Mouse (Mus musculus): ENCODE results near the gene F830045P16Rik. TPM values are rescaled to one million over a fixed set of nuclear protein-coding genes. Genes with fewer than 3 reads are reported as not detected.

F830045P16Rik gene
- polyA plus RNA-seq, 1 experiment: 0.12 TPM

GRCm38 (mm10) chr2:129529297-129530209 lies 6.8 kb downstream of the F830045P16Rik start:
- Histone ChIP-seq H3K27ac (ENCODE audit: control insufficient read depth, insufficient read depth, low read length) (no peak overlapping the region), H3K36me3 (ENCODE audit: control insufficient read depth, insufficient read depth, low read length) (no peaks in the 10 kb centered on the region), H3K4me1 (replicated peaks; ENCODE audit: control insufficient read depth, insufficient read depth, low read length) (no peaks in the 10 kb centered on the region), H3K4me3 (ENCODE audit: control insufficient read depth, insufficient read depth, low read length) (no peak overlapping the region), H3K27me3 (ENCODE audit: control insufficient read depth, insufficient read depth, low read length) (no peaks in the 10 kb centered on the region)
- no peak for DNase-seq
- WGBS: 90% methylated on average over 14 of the region's 14 CpGs
- TF ChIP-seq CTCF (IDR thresholded peaks at IDR 0.05; ENCODE audit: borderline replicate concordance, control insufficient read depth, extremely low read depth, insufficient read depth, low read length, poor library complexity): no peak
- no peak for TF ChIP-seq POLR2A (IDR thresholded peaks at IDR 0.05; ENCODE audit: control insufficient read depth, extremely low read depth, insufficient read depth, low read length, poor library complexity)

- DNase-seq: no peak
- TF ChIP-seq POLR2A (IDR thresholded peaks at IDR 0.05; ENCODE audit: control insufficient read depth, extremely low read depth, insufficient read depth, low read length, poor library complexity) (no peak), CTCF (IDR thresholded peaks at IDR 0.05; ENCODE audit: borderline replicate concordance, control insufficient read depth, extremely low read depth, insufficient read depth, low read length, poor library complexity) (no peak)
- Histone ChIP-seq H3K27ac (ENCODE audit: control insufficient read depth, insufficient read depth, low read length) (no peak overlapping the region), H3K4me1 (replicated peaks; ENCODE audit: control insufficient read depth, insufficient read depth, low read length) (no peaks in the 10 kb centered on the region), H3K36me3 (ENCODE audit: control insufficient read depth, insufficient read depth, low read length) (no peaks in the 10 kb centered on the region), H3K4me3 (ENCODE audit: control insufficient read depth, insufficient read depth, low read length) (no peak overlapping the region), H3K27me3 (ENCODE audit: control insufficient read depth, insufficient read depth, low read length) (no peaks in the 10 kb centered on the region)
- WGBS: 88% methylated on average over 4 of the region's 4 CpGs
Observed at GRCm38 (mm10) chr2:129527916-129528315, 8.5 kb downstream of the F830045P16Rik start.

- no peaks in the 10 kb centered on the region for H3K4me1 ChIP-seq (replicated peaks; ENCODE audit: control insufficient read depth, insufficient read depth, low read length)
- TF ChIP-seq POLR2A (IDR thresholded peaks at IDR 0.05; ENCODE audit: control insufficient read depth, extremely low read depth, insufficient read depth, low read length, poor library complexity): no peak
- no peak for TF ChIP-seq CTCF (IDR thresholded peaks at IDR 0.05; ENCODE audit: borderline replicate concordance, control insufficient read depth, extremely low read depth, insufficient read depth, low read length, poor library complexity)
- H3K4me3 ChIP-seq (ENCODE audit: control insufficient read depth, insufficient read depth, low read length): no peak overlapping the region
- 77% methylated on average over 4 of the region's 4 CpGs for WGBS
- no peaks in the 10 kb centered on the region for H3K27me3 ChIP-seq (ENCODE audit: control insufficient read depth, insufficient read depth, low read length)
- no peak for DNase-seq
- H3K36me3 ChIP-seq (ENCODE audit: control insufficient read depth, insufficient read depth, low read length): no peaks in the 10 kb centered on the region
- H3K27ac ChIP-seq (ENCODE audit: control insufficient read depth, insufficient read depth, low read length): no peak overlapping the region
Observed at GRCm38 (mm10) chr2:129526322-129526721, 10.1 kb downstream of the F830045P16Rik start.

- TF ChIP-seq POLR2A (IDR thresholded peaks at IDR 0.05; ENCODE audit: control insufficient read depth, extremely low read depth, insufficient read depth, low read length, poor library complexity) (no peak), CTCF (IDR thresholded peaks at IDR 0.05; ENCODE audit: borderline replicate concordance, control insufficient read depth, extremely low read depth, insufficient read depth, low read length, poor library complexity) (no peak)
Observed at GRCm38 (mm10) chr2:129525644-129526043, 10.8 kb downstream of the F830045P16Rik start.

GRCm38 (mm10) chr2:129518526-129518925 lies 17.9 kb downstream of the F830045P16Rik start:
- WGBS: 92% methylated on average over 3 of the region's 3 CpGs
- no peak overlapping the region for H3K4me3 ChIP-seq (ENCODE audit: control insufficient read depth, insufficient read depth, low read length)
- no peaks in the 10 kb centered on the region for H3K36me3 ChIP-seq (ENCODE audit: control insufficient read depth, insufficient read depth, low read length)
- TF ChIP-seq CTCF (IDR thresholded peaks at IDR 0.05; ENCODE audit: borderline replicate concordance, control insufficient read depth, extremely low read depth, insufficient read depth, low read length, poor library complexity): no peak
- no peak for DNase-seq
- no peaks in the 10 kb centered on the region for H3K4me1 ChIP-seq (replicated peaks; ENCODE audit: control insufficient read depth, insufficient read depth, low read length)
- no peaks in the 10 kb centered on the region for H3K27me3 ChIP-seq (ENCODE audit: control insufficient read depth, insufficient read depth, low read length)
- H3K27ac ChIP-seq (ENCODE audit: control insufficient read depth, insufficient read depth, low read length): no peak overlapping the region

More at GRCm38 (mm10) chr2:129525644-129526043, 10.8 kb downstream of the F830045P16Rik start:
- Histone ChIP-seq H3K4me1 (replicated peaks; ENCODE audit: control insufficient read depth, insufficient read depth, low read length) (no peaks in the 10 kb centered on the region), H3K27ac (ENCODE audit: control insufficient read depth, insufficient read depth, low read length) (no peak overlapping the region), H3K27me3 (ENCODE audit: control insufficient read depth, insufficient read depth, low read length) (no peaks in the 10 kb centered on the region), H3K4me3 (ENCODE audit: control insufficient read depth, insufficient read depth, low read length) (no peak overlapping the region), H3K36me3 (ENCODE audit: control insufficient read depth, insufficient read depth, low read length) (no peaks in the 10 kb centered on the region)
- DNase-seq: no peak

GRCm38 (mm10) chr2:129514923-129515920 lies 21.2 kb downstream of the F830045P16Rik start:
- H3K27me3 ChIP-seq (ENCODE audit: control insufficient read depth, insufficient read depth, low read length): no peaks in the 10 kb centered on the region
- H3K4me1 ChIP-seq (replicated peaks; ENCODE audit: control insufficient read depth, insufficient read depth, low read length): no peaks in the 10 kb centered on the region
- TF ChIP-seq CTCF (IDR thresholded peaks at IDR 0.05; ENCODE audit: borderline replicate concordance, control insufficient read depth, extremely low read depth, insufficient read depth, low read length, poor library complexity) (no peak), POLR2A (IDR thresholded peaks at IDR 0.05; ENCODE audit: control insufficient read depth, extremely low read depth, insufficient read depth, low read length, poor library complexity) (no peak)
- H3K27ac ChIP-seq (ENCODE audit: control insufficient read depth, insufficient read depth, low read length): no peak overlapping the region; the same call in 1 of the 2 replicates
- H3K4me3 ChIP-seq (ENCODE audit: control insufficient read depth, insufficient read depth, low read length): no peak overlapping the region
- DNase-seq: no peak
- no peaks in the 10 kb centered on the region for H3K36me3 ChIP-seq (ENCODE audit: control insufficient read depth, insufficient read depth, low read length)
- 72% methylated on average over 16 of the region's 16 CpGs for WGBS

Measured in thymus, adult 2 months (tissue).